Mouse (Mus musculus) liver, embryonic 14.5 days (tissue): ENCODE data around the gene Rtp1. TPM values are rescaled to one million over a fixed set of nuclear protein-coding genes. Genes with fewer than 3 reads are reported as not detected.

Experiments used
- ATAC-seq: fragments of 200-750 bp; cut with Nextera tagmentation; 2 replicates; pipeline ENCODE4 v1.8.0; 2017; ENCODE audit warnings: moderate number of reproducible peaks, mild to moderate bottlenecking, moderate library complexity; ENCODE audit not compliant: insufficient read depth
- DNase-seq, 3 experiments: peaks; one replicate each; pipeline ENCODE4 v3.0.0-alpha.2; 2012 to 2013; ENCODE audit warnings: low read depth in 3 of 3, low spot score in 3 of 3
- H3K27ac ChIP-seq: fragments of 300-500 bp; sonication (generic); 2 replicates; pipeline ENCODE4 v1.5.1; 2014; ENCODE audit warnings: moderate library complexity, mild to moderate bottlenecking, control low read depth, inconsistent platforms
- H3K27me3 ChIP-seq: fragments of 300-500 bp; sonication (generic); 2 replicates; pipeline ENCODE4 v1.6.1; 2014; ENCODE audit warnings: mild to moderate bottlenecking, low read length, moderate library complexity; ENCODE audit not compliant: control insufficient read depth, insufficient read depth
- H3K36me3 ChIP-seq: fragments of 300-500 bp; sonication (generic); replicated peaks from 2 replicates; pipeline ENCODE4 v1.6.1; 2014; ENCODE audit warnings: low read depth; ENCODE audit not compliant: control insufficient read depth, insufficient read depth
- H3K4me1 ChIP-seq, 2 experiments: fragments of 200-500 bp in 1 of 2; fragments of 300-500 bp in 1 of 2; sonication (generic) in 1 of 2; replicated peaks; 2 replicates each; pipeline ENCODE4 v1.6.1; 2012 to 2014; ENCODE audit warnings: antibody characterized with exemption in 1 of 2, inconsistent platforms in 1 of 2, low read length in 1 of 2; ENCODE audit not compliant: control insufficient read depth in 2 of 2, insufficient read depth in 2 of 2
- H3K4me2 ChIP-seq: fragments of 300-500 bp; sonication (generic); 2 replicates; pipeline ENCODE4 v1.6.1; 2014; ENCODE audit warnings: low read depth, mild to moderate bottlenecking, control low read depth, moderate library complexity
- H3K4me3 ChIP-seq, 2 experiments: fragments of 200-500 bp in 1 of 2; fragments of 300-500 bp in 1 of 2; sonication (generic) in 1 of 2; 2 replicates each; pipeline ENCODE4 v1.5.1; 2012 to 2014; ENCODE audit warnings: low read depth in 2 of 2, low read length in 2 of 2, mild to moderate bottlenecking in 2 of 2, control low read depth in 1 of 2, inconsistent platforms in 1 of 2, moderate library complexity in 1 of 2; ENCODE audit not compliant: insufficient read depth in 1 of 2
- H3K9ac ChIP-seq: fragments of 300-500 bp; sonication (generic); replicated peaks from 2 replicates; pipeline ENCODE4 v1.6.1; 2014; ENCODE audit warnings: mild to moderate bottlenecking, control low read depth, moderate library complexity
- H3K9me3 ChIP-seq: fragments of 300-500 bp; sonication (generic); 2 replicates; pipeline ENCODE4 v1.6.1; 2016; ENCODE audit warnings: low read length, mixed read lengths; ENCODE audit not compliant: control insufficient read depth
- CTCF ChIP-seq: IDR thresholded peaks from 2 replicates; pipeline ENCODE4 v1.5.1; 2016; ENCODE audit warnings: antibody characterized with exemption, low read depth, control low read depth
- EP300 ChIP-seq: IDR thresholded peaks from 2 replicates; pipeline ENCODE4 v1.6.1; 2016; ENCODE audit warnings: antibody characterized with exemption, low read depth
- WGBS: fragments of 180-500 bp; shearing (Covaris S2); extraction: QIAGEN DNeasy Blood & Tissue Kit; methylation state at CpG from one replicate; pipeline ENCODE4 v1.1.7; 2014; ENCODE audit not compliant: insufficient replicate concordance; 5-methylcytosine and 5-hydroxymethylcytosine counted together
- polyA plus RNA-seq, 2 experiments: library from polyadenylated mRNA; depleted of rRNA in 1 of 2; stranded (reverse) in 1 of 2; unstranded in 1 of 2; fragments of >200 nt; fragmentation: Nextera tagmentation in 1 of 2; extraction: Ambion mirVana in 1 of 2; gene quantifications; 2 replicates each; pipeline versions ENCODE4 v1.2.1 to v1.2.3; 2012 to 2014

The Rtp1 gene
- polyA plus RNA-seq (2012; rRNA removed) (not detected in 2 replicates), polyA plus RNA-seq (2014; fragmentation: Nextera tagmentation; extraction: Ambion mirVana) (not detected in 2 replicates)

- Histone ChIP-seq H3K36me3 (no peaks in the 10 kb centered on the region), H3K27me3 (no peaks in the 10 kb centered on the region), H3K4me2 (no peak within 1 kb of the TSS), H3K27ac (no peak within 1 kb of the TSS), H3K4me1 (no peaks in the 10 kb centered on the region), H3K4me3 (no peak within 1 kb of the TSS), H3K9me3 (no peaks in the 10 kb centered on the region), H3K9ac (no peak within 1 kb of the TSS)
- WGBS = 69% methylated on average over 7 of the region's 7 CpGs
- no peak for TF ChIP-seq CTCF
- ATAC-seq (no peak), DNase-seq (no peak)
Measured at GRCm38 (mm10) chr16:23428647-23429319, at the start of gene Rtp1. TSS of gene Rtp1 (plus strand) at chr16:23429133.

DNA sequence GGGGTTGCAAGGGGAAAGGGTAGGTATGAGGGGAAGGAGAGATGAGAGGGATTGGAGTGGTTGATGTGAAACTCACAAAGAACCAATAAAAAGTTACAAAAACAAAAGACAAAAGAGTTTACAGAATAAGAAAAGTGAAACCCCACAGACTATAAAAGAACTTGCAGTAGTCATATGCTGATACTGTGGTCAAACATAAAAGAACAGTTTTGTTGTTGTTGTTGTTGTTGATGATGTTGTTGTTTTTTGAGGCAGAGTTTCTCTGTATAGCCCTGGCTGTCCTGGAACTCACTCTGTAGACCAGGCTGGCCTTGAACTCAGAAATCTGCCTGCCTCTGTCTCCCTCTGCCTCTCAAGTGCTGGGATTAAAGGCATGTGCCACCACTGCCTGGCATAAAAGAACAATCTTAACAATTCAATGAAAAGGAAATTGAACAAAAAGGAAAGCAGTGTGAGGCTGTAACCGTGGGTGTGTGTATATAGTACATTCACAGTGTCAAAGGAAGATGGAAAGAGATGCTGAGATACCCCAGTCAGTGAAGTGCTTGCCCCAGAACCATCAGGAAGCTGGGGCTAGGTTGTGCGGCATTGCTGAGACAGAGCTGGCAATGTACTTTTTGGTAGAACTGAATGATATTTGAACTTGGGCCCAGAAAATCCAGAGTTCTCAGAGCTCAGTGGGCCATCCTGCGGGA lies 49.2 kb upstream of the Rtp1 start:
- H3K27me3 ChIP-seq = no peaks in the 10 kb centered on the region
- H3K9ac ChIP-seq = no peak overlapping the region
- no peaks in the 10 kb centered on the region for H3K9me3 ChIP-seq
- 59% methylated on average over 3 of the region's 3 CpGs for WGBS
- no peak for DNase-seq
- TF ChIP-seq CTCF = no peak
- no peak for TF ChIP-seq EP300
- no peaks in the 10 kb centered on the region for H3K4me1 ChIP-seq
- H3K36me3 ChIP-seq = no peaks in the 10 kb centered on the region
- no peak for ATAC-seq
- no peak overlapping the region for H3K27ac ChIP-seq
- H3K4me2 ChIP-seq = no peak overlapping the region
- H3K4me3 ChIP-seq = no peak overlapping the region

GRCm38 (mm10) chr16:23384304-23384703 lies 44.6 kb upstream of the Rtp1 start:
- no peaks in the 10 kb centered on the region for H3K27me3 ChIP-seq
- no peaks in the 10 kb centered on the region for H3K4me1 ChIP-seq
- no peak overlapping the region for H3K9ac ChIP-seq
- ATAC-seq (no peak), DNase-seq (no peak)
- no peak overlapping the region for H3K27ac ChIP-seq
- H3K9me3 ChIP-seq = no peaks in the 10 kb centered on the region
- no peak overlapping the region for H3K4me3 ChIP-seq
- no peak overlapping the region for H3K4me2 ChIP-seq
- no peak for TF ChIP-seq CTCF
- TF ChIP-seq EP300 = no peak
- H3K36me3 ChIP-seq = no peaks in the 10 kb centered on the region

- 55% methylated on average over 5 of the region's 5 CpGs for WGBS
- H3K9me3 ChIP-seq = no peaks in the 10 kb centered on the region
- peaks cover 0 to 9% of the 10 kb centered on the region in 2 experiments; a peak in 3 of 4 replicates for H3K4me1 ChIP-seq
- ATAC-seq (no peak), DNase-seq (no peak)
- no peak overlapping the region for H3K4me3 ChIP-seq
- TF ChIP-seq EP300 (no peak), CTCF (no peak)
- no peaks in the 10 kb centered on the region for H3K27me3 ChIP-seq
- no peaks in the 10 kb centered on the region for H3K36me3 ChIP-seq
- H3K9ac ChIP-seq = no peak overlapping the region
- H3K27ac ChIP-seq = no peak overlapping the region
- no peak overlapping the region for H3K4me2 ChIP-seq
Measured at GRCm38 (mm10) chr16:23397931-23398330, 31.0 kb upstream of the Rtp1 start.

- Histone ChIP-seq H3K9ac (no peak overlapping the region), H3K4me3 (no peak overlapping the region), H3K9me3 (no peaks in the 10 kb centered on the region), H3K4me2 (no peak overlapping the region), H3K27me3 (no peaks in the 10 kb centered on the region), H3K4me1 (peaks cover 0 to 9% of the 10 kb centered on the region in 2 experiments; a peak in 3 of 4 replicates), H3K36me3 (no peaks in the 10 kb centered on the region), H3K27ac (no peak overlapping the region)
- ATAC-seq = peak; percentile 28; the same call in 1 of the 2 replicates
- 2% methylated on average over 4 of the region's 4 CpGs for WGBS
- no peak for TF ChIP-seq CTCF
- TF ChIP-seq EP300 = no peak
- DNase-seq = no peak
Measured at GRCm38 (mm10) chr16:23401463-23401862, 27.5 kb upstream of the Rtp1 start.
